Mouse (Mus musculus) lung, postnatal 4 days (tissue): ENCODE measurements around the gene Rnf114.
A peak's percentile ranks its signal among the peaks of the same experiment; 100 is the strongest.

Source experiments
- DNase-seq, 2 experiments: peaks; one replicate each; pipeline ENCODE4 v3.0.0; 2021

Rnf114 gene

DNA sequence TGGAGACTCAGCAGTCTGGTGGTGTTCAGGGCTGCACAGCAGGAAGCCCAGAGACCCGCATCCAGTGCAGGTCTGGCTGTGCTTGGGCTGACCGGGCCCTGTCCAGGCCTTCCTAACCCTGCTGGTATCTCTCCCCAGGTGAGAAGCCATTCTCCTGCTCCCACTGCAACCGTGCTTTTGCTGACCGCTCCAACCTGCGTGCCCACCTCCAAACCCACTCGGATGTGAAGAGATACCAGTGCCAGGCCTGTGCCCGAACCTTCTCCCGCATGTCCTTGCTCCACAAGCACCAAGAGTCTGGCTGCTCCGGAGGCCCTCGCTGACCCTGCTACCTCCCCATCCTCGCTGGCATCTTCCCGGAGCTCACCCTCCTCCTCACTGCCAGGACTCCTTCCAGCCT is 49.3 kb downstream of the Rnf114 start:
- peak in 1 of 2 experiments; percentile 25 for DNase-seq

DNA sequence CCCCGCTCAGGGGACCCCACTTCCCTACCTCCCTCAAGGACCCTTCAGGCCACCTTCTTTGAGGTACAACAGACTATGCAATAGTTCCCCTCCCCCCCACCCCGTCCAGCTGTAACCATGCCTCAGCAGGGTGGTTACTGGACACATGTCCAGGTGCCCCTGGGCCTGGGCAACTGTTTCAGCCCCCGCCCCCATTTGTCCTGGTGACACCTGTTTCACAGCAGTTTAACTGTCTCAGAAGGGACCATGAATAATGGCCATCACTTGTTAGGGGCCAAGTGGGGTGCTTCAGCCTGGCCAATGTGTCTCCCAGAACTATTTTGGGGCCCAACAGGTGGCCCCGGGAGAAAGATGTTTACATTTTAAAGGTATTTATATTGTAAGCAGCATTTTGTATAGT is 49.9 kb downstream of the Rnf114 start:
- no peak for DNase-seq

- DNase-seq = peak; percentile 79 to 90
Observed at GRCm38 (mm10) chr2:167543121-167544003, 50.9 kb downstream of the Rnf114 start.

DNA sequence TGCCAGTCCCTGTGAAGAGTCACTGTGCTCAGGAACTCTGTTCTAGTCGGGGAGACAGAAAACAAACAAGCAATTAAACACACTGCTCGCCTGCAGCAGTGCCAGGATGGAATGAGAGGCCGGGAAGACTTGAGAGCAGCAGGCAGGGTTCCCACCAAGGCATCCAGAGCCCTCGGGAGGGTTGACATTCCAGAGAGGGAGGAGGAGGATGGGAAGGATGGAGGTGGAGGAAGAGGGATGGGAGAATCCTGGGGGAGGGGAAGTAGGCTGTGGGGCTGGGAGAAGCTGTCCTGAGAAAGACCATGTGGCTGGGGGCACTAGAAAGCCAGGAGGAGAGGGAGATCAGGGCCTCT is 51.5 kb downstream of the Rnf114 start:
- peak; percentile 71 to 88 for DNase-seq

GRCm38 (mm10) chr2:167544456-167544855 is 52.0 kb downstream of the Rnf114 start:
- DNase-seq = peak; percentile 47 to 53

DNA sequence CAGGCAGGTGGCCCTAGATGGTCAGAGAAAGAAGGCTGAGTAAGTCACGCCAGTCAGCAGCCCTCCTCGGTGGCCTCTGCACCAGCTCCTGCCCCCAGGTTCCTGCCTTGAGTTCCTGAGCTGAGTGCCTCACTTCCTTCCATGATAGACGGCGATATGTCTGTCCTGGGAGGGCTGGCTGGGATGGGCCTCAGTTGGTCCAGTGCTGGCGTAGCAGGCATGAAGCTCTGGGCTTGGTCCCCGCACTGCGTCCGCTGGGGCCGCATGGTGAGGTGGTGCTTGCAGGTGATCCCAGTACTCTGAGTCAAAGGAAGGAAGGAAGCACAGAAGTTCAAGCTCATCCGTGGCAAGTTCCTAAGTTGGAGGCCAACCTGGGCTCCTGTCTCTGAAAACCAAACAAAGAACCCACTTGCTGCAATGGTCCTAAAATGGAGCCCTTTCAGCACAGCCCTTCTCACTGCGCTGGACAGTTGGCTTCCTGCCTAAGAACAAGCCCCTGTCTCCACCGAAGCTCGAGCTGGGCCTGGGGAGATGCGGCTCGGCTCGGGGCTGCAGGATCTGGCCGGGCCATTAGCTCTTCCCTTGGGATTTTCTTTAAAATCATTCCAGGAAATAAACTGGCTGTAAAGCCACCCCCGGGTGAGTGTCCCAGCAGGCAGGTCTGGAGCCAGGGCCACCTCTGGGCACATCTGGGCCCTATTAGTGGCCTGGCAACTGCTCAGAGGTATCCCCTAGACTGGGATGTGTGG is 54.2 kb downstream of the Rnf114 start:
- no peak for DNase-seq

DNA sequence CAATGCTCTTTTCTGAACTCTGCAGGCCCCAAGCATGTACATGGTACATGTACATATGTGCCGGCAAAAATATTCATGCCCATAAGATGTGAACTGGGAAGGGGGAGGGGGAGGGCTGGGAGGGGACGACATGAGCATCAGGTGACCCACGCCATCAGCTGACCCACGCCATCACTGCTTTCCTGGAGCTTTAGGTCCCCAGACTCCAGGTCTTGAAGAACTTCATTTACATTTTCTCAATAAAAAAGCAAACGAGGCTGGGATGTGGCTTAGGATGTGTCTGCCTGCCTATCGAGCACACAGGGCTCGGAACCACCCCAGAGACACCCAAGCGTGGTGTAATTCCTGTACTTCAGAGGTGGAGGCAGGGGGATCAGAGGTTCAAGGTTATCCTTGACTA is 55.0 kb downstream of the Rnf114 start:
- no peak for DNase-seq

DNA sequence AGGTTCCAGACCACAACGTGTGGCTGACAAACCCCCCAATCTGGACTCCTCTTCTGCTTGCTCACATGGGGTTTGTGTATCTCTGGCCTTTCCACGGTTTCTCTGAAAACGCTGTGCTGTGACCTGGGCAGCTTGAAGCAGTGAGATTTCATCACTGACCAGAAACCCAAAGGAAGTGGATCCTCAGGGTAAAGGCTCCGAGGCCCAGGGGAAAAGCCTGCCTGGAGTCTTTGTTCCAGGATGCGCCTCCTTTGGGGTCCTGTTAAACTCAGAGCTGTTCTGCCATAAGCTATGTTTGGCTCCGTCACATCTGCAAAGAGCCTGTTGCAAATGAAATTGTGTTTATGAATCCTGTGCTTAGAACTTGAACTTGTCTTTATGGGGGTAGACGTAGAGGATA is 56.5 kb downstream of the Rnf114 start:
- no peak for DNase-seq

- no peak for DNase-seq
Observed at GRCm38 (mm10) chr2:167550341-167550854, 58.0 kb downstream of the Rnf114 start.

- no peak for DNase-seq
Observed at GRCm38 (mm10) chr2:167551342-167551920, 59.0 kb downstream of the Rnf114 start.

GRCm38 (mm10) chr2:167552292-167552691 is 59.8 kb downstream of the Rnf114 start:
- no peak for DNase-seq

DNA sequence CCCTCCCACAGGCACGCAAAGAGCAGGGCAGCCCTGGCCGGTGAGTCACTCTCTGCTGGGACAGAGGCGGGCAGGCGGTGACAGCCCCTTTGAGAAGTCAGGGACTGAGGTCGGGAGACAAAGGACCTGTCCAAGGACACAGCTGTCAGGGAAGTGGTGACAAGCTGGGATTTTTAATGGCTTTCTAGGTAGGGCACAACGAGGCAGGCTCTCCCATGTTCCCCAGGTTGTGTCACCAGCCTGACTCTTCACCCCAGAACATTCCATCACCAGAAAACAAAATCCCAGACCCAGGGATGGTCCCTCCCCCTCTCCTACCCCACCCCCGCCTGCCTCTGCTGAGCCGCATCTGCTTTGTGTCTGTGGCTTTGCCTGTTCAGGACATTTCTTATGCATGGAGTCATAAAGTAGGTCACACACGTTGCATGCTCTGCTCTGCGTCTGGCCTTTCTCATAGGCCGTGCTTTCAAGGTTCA is 60.5 kb downstream of the Rnf114 start:
- no peak for DNase-seq

GRCm38 (mm10) chr2:167555766-167556165 is 63.3 kb downstream of the Rnf114 start:
- DNase-seq = no peak

DNA sequence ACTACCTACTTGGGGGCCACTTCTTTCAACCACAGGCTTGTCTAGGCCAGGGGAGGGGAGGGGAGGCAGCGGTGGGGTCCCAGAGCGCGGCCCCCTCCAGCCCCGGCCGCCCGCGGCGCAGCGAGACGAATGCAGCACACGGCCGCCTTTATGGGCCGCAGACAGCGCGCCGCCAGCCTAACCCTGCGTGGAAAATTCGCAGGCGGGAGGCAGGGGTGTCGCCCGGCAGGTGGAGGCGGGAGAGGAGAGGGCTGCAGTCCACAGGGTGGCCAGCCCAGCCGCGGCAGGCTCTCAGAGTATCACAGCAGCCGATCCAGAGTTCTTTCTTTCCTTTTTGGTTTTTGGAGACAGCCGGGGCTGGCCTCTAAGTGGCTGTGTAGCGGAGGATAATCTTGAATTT is 67.0 kb downstream of the Rnf114 start:
- DNase-seq = no peak

DNA sequence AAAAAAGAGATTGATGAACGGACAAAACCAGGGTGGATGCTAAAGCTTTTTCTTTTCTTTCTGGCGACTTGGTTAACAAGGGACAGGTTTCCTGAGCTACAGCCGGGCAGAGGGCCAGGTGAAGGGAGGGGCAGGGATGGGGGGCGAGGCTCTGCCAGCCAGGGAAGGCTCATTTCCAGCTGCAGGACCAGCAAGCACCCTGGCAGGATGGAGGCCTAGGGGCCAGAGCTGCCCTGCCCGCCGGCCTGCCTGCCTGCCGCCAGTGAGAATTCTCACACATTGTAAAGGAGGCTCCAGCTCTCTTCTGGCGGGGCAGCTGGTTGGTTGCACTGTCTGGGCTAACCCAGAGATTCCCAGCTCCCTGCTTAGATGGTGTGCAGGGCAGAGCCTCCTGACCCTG is 69.7 kb downstream of the Rnf114 start:
- DNase-seq = peak in 1 of 2 experiments; percentile 52

DNA sequence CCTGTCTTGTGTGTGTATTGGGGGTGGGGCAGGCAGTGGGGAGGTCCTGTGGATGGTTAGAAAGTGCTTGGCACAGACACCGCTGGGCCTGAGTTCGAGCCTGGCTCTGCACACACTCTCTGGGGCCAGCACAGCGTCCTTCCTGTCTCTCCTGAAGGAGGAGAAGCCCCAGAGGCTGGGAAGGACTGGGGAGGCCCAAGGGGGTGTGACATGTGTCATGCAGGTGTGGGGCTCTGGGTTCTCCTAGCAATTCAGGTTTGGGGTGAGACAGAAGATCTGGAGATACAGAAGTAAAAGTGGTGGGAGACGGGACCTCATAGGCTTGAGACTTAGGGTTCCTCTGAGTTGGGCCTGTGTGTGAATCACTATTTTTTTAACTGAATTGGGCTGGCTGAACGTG is 70.6 kb downstream of the Rnf114 start:
- DNase-seq = no peak

DNA sequence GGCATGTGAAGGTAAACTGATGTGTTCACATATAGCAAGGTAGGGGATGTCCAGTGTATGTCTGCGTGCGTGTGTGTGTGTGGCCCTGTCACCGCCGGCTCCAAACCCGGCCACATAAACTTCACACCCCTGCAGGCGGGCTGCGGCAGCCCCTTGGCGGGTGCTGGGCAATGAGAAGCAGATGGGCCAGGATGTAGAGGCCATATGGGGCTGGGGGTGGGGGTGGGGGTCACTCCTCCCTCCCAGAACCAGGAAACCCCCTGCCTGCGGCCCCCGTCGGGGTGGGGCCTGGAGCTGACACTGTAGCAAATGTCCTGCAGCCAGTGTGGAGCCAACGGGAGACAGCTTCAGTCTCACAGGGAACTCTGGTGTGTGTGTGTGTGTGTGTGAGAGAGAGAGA is 71.3 kb downstream of the Rnf114 start:
- DNase-seq = peak in 1 of 2 experiments; percentile 79

DNA sequence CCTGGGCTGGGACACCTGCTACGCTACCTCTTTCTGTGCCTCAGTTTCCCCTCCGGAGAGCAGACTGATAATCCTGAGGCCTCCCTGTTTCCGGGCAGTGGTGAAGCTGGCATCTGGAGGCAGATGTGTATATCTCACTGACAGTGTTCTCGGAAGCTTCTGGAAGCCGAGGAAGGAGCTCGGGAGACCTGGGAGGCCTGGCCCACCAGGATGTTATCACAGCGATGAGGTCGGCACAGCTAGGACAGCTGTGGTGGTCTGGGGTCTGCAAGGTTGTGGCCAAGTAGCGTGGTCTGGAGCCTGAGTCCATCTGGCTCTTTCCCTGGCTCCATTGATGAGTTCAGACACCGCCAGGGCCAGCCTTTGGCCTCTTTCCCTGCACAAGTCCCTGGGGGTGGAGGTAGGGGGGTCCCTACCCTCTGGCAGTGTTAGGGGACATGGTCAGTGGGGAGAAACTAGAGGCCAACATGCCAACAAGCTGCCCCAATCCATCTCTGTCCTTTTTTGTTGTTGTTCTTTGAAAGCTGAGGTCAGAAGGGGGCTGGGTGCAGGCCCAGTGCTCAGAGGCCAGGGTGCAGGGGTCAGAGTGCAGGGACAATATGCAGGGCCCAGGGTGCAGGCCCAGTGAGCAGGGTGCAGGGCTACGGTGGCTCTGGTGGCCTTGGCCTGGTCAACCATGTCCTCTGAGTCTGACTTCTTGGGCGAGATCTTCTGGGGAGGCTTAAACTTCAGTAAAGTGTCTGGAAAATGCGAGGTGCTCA is 72.3 kb downstream of the Rnf114 start:
- DNase-seq = no peak

GRCm38 (mm10) chr2:167565312-167565656 is 72.8 kb downstream of the Rnf114 start:
- no peak for DNase-seq

DNA sequence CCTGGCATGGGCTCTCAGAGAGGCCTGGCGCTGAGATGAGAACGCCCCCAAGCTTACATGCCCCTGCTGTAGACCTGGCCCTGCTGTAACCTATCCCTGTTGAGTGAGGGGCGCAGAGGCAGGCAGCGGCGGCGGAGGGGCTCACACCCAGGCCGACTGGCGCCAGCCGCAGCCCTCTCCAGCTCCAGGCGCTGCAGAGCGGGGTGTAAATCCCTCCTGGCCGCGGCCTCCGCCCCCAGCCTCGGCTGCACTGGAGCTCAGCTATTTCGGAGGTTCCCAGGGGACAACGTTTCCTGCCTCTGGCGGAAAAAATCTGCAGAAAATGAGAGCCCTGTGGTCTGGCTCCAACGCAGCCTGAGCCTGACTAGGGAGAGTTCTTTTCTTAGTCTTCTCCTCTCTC is 73.2 kb downstream of the Rnf114 start:
- peak; percentile 57 to 78 for DNase-seq
